Mouse (Mus musculus): ENCODE data around the gene Chst15.

DNA sequence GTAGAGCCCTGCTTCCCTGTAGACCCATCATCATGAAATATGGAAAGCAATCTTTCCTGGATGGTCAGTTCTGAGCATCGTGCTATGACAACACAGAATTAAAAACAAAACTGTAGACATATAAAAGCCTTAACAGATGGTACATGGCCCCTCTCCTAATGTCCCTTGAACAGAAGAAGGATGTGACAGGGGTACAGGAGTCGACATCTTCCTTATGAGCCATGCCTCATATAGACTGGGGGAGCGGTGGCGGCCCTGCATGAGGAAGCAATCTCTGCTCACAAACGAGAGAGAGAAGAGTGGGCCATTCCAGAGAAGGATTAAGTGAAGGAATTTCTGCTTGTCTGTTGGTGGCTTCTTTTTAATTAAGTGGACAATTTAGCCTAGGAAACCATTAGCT is 58.8 kb downstream of the Chst15 start:
- no peak for TF ChIP-seq EP300 (IDR thresholded peaks at IDR 0.05)
- no peak for TF ChIP-seq CTCF (IDR thresholded peaks at IDR 0.05)
